In the genomic region with DNA sequence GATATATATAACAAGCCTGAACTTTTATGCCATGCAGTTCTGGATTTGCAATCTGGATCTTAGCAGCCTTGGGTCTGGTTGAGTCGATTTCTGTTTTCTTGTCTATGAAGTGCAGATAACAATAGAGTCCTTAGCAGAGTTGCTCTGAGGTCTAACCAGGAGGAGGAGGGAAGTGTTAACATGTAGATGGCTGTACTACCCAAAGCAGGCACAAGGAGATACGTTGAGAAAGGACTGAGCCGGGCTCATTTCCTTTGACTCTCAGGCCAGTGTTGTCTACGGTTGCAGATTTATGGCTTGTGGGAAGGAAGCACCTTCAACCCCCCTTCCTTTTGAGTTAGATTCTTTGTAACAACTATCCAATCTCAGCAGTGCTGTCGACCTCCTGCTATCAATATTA, we compare ENCODE assay signal across 8 mouse cellular contexts. TPM values are rescaled to one million over a fixed set of nuclear protein-coding genes. Genes with fewer than 3 reads are reported as not detected.
DNase-seq lines count a peak whose midpoint lies in the region; ATAC-seq and TF ChIP-seq lines count a peak whose summit lies in the region.

No protein-coding gene starts in this region.

- H3K4me2 ChIP-seq in hindbrain, embryonic 15.5 days: peak overlapping the region; percentile 64

- 9% methylated on average over 5 of the region's 5 CpGs for WGBS in kidney, adult 2 months
- 73% methylated on average over 5 of the region's 5 CpGs for WGBS in hindbrain, embryonic 15.5 days

- no peaks in the 10 kb centered on the region for H3K27me3 ChIP-seq in kidney, adult 2 months (replicated peaks; ENCODE audit: control insufficient read depth, insufficient read depth, low read length)
- no peaks in the 10 kb centered on the region for H3K27me3 ChIP-seq in hindbrain, embryonic 15.5 days
- H3K27me3 ChIP-seq in megakaryocyte, embryonic 14.5 days (replicated peaks): no peaks in the 10 kb centered on the region

- no peak for TF ChIP-seq POLR2A in kidney, adult 2 months (IDR thresholded peaks at IDR 0.05; ENCODE audit: low read depth, low read length)

- no peaks in the 10 kb centered on the region for H3K9me3 ChIP-seq in hindbrain, embryonic 15.5 days
- no peaks in the 10 kb centered on the region for H3K9me3 ChIP-seq in megakaryocyte, embryonic 14.5 days

- no peak for ATAC-seq in hindbrain, embryonic 15.5 days (ENCODE audit: low FRiP score, low read depth)

- H3K9ac ChIP-seq in hindbrain, embryonic 15.5 days: peak overlapping the region; percentile 99; the same call in 1 of the 2 replicates

- no peak overlapping the region for H3K27ac ChIP-seq in kidney, adult 2 months (ENCODE audit: insufficient read depth, low read depth, low read length)
- H3K27ac ChIP-seq in hindbrain, embryonic 15.5 days (replicated peaks): no peak overlapping the region

- intact Hi-C loops in left cerebral cortex, postnatal 14 days (cut with DNase I): no loop called here

- 0 out of 2 replicates have a peak, but pooled peaks have one; percentile 7 for TF ChIP-seq CTCF in kidney, adult 2 months (conservative IDR thresholded peaks at IDR 0.05; ENCODE audit: insufficient read depth, insufficient read length, low read depth, low read length)

- no peaks in the 10 kb centered on the region for H3K36me3 ChIP-seq in kidney, adult 2 months (ENCODE audit: control insufficient read depth, insufficient read depth, low read length)
- H3K36me3 ChIP-seq in hindbrain, embryonic 15.5 days: no peaks in the 10 kb centered on the region
- peaks cover 15% of the 10 kb centered on the region for H3K36me3 ChIP-seq in megakaryocyte, embryonic 14.5 days (replicated peaks; ENCODE audit: low read length)

- no peak overlapping the region; the same call in 1 of the 2 replicates for H3K4me3 ChIP-seq in kidney, adult 2 months (ENCODE audit: insufficient read depth, low read depth, low read length)
- H3K4me3 ChIP-seq in hindbrain, embryonic 15.5 days: peak overlapping the region; percentile 90
- H3K4me3 ChIP-seq in megakaryocyte, embryonic 14.5 days (replicated peaks): peak overlapping the region; percentile 100

- H3K4me1 ChIP-seq in kidney, adult 2 months (ENCODE audit: control insufficient read depth, insufficient read depth, low read length): peaks cover 13% of the 10 kb centered on the region
- peaks cover 30% of the 10 kb centered on the region for H3K4me1 ChIP-seq in hindbrain, embryonic 15.5 days (replicated peaks)
- peaks cover 71% of the 10 kb centered on the region for H3K4me1 ChIP-seq in megakaryocyte, embryonic 14.5 days

- peak; percentile 33 for DNase-seq in kidney, adult 2 months
- DNase-seq in kidney, adult 11 months: no peak
- peak; percentile 41 for DNase-seq in T-cell, adult 2 months (ENCODE audit: low spot score)
- no peak for DNase-seq in adrenal gland, adult 18-20 months (ENCODE audit: low spot score in 2 of 2)
- DNase-seq in frontal cortex, adult 2 months (ENCODE audit: extremely low spot score in 1 of 2, low spot score in 1 of 2): no peak
- no peak for DNase-seq in left cerebral cortex, postnatal 14 days (ENCODE audit: low spot score in 2 of 2)

RNA-seq across cellular contexts. Expression of a gene that starts 1.9 kb away (rescaled TPM):
- 17.6 and 21.9 TPM in 2 replicates for polyA plus RNA-seq in kidney, adult 2 months (2012; rRNA removed)
- 97.4 and 109 TPM in 2 replicates for polyA plus RNA-seq in hindbrain, embryonic 15.5 days (2015; fragmentation: Nextera tagmentation; extraction: Ambion mirVana)
- 4.7 and 9.1 TPM in 2 replicates for polyA plus RNA-seq in megakaryocyte, embryonic 14.5 days (2012; ENCODE audit: insufficient read depth, low replicate concordance)
- 100 to 1,000 TPM; 107 to 126 TPM for total RNA-seq in adrenal gland, adult 18-20 months (2021)
- 78.8 and 80.1 TPM in 2 replicates for polyA plus RNA-seq in frontal cortex, adult 2 months (2012; rRNA removed)
- 100 to 1,000 TPM; 198 to 199 TPM for total RNA-seq in left cerebral cortex, postnatal 14 days (2021)

RNA-seq across cellular contexts. Expression of a gene that starts 43.6 kb away (rescaled TPM):
- polyA plus RNA-seq in kidney, adult 2 months (2012; rRNA removed): 17.8 and 18.4 TPM in 2 replicates
- 5.8 and 10.2 TPM in 2 replicates for polyA plus RNA-seq in hindbrain, embryonic 15.5 days (2015; fragmentation: Nextera tagmentation; extraction: Ambion mirVana)
- 26.4 and 31.0 TPM in 2 replicates for polyA plus RNA-seq in megakaryocyte, embryonic 14.5 days (2012; ENCODE audit: insufficient read depth, low replicate concordance)
- 10 to 100 TPM; 45.3 to 49.3 TPM for total RNA-seq in adrenal gland, adult 18-20 months (2021)
- polyA plus RNA-seq in frontal cortex, adult 2 months (2012; rRNA removed): 11.6 TPM in 2 replicates
- total RNA-seq in left cerebral cortex, postnatal 14 days (2021): 10 to 100 TPM; 19.0 to 25.5 TPM

Comparison
In these comparisons a context has a peak if more than half of its experiments do, and no peak if none do; other contexts are left out.
1. DNase-seq: peak in kidney, adult 2 months (single experiment) and T-cell, adult 2 months (single experiment); none in kidney, adult 11 months (single experiment), adrenal gland, adult 18-20 months (0 of 2), frontal cortex, adult 2 months (0 of 2) and left cerebral cortex, postnatal 14 days (0 of 2).